Mouse (Mus musculus) telencephalon, adult 2 months (tissue): ENCODE data around the gene Tgm2.

Source experiments
- DNase-seq: peaks from one replicate; pipeline ENCODE4 v3.0.0-alpha.2; 2011; ENCODE audit warnings: low read depth, low spot score

Gene Tgm2

DNA sequence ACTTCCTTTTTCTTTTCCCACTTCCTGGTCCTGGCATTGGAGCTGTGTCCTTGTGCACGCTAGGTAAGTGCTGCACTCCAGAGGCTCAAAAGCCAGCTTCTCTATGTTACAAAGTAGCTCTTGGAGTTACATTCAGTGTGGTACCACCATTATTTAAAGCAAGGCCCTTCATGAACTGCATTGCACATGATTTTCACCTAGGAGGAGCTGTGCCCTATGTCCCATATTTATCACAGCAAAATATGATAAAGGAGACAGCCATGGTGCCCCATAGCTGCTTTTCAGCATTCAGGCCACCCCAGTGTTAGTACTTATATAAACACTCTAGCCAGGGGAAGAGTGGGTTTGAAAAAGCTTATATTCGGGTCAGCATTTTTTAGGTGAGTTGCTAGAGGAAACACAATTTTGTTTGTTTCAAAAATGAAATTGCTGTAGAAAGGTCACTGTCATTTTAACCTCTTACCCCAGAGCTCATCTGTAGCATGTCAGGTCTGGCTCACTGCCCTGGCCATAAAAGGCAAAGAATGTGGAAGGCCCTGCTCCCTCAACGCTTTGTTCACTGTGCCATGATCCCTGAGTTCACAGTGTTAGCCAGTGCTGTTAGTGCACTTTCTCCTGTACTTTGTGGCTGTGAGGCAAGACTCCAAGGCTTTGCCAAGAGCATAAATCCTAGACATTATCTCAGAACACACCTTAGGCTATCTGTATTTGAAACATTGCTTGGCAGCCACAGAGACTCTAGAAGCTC lies 75.2 kb downstream of the Tgm2 start:
- no peak for DNase-seq

DNA sequence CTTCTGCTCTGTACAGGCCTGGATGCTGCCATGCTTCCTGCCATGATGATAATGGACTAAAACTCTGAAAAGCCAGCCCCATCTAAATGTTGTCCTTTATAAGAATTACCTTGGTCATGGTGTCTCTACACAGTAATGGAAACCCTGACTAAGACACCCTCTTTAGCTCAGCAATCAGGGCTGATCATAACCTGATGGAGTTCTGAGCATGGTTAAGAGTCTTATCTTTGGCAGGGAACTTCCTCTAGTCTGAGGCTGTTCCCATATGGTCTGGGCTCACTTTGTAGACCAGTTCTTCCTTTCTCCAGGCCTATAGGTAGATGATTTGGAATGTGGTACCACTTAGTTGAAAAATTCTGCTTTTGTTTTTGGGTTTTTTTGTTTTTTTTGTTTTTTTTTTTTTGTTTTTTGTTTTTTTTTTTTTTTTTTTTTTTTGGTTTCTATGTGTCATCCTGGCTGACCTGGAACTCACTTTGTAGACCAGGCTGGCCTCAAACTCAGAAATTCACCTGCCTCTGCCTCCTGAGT lies 77.7 kb downstream of the Tgm2 start:
- DNase-seq, result no peak

GRCm38 (mm10) chr2:158067260-158067824 lies 78.9 kb downstream of the Tgm2 start:
- DNase-seq, result no peak

GRCm38 (mm10) chr2:158066456-158066855 lies 79.8 kb downstream of the Tgm2 start:
- DNase-seq, result no peak
